In genomic region chr16:93238326-93238725, GRCm38 (mm10) we compare ENCODE assay signal across 17 mouse cellular contexts.
"Had no signal": no experiment of that assay in that cellular context is flagged by ENCODE, and none has a peak within 500 bp of the region (broad histone marks: within the 10 kb centered on the region; RNA-seq: fewer than 3 reads in every experiment).

No protein-coding gene starts in this region.

- H3K4me2 ChIP-seq: limb, embryonic 13.5 days; liver, embryonic 12.5 days; liver, embryonic 15.5 days; lung, embryonic 15.5 days; midbrain, embryonic 13.5 days had no signal

- H3K36me3 ChIP-seq: limb, embryonic 10.5 days; limb, embryonic 13.5 days; liver, embryonic 12.5 days; liver, embryonic 15.5 days; lung, embryonic 15.5 days; midbrain, embryonic 10.5 days; midbrain, embryonic 13.5 days had no signal

- H3K4me3 ChIP-seq: layer of hippocampus, adult 2 months; limb, embryonic 10.5 days; limb, embryonic 13.5 days; liver, embryonic 12.5 days; liver, embryonic 15.5 days; lung, embryonic 15.5 days; megakaryocyte, embryonic 14.5 days; midbrain, embryonic 10.5 days; midbrain, embryonic 13.5 days had no signal

- H3K27me3 ChIP-seq: limb, embryonic 13.5 days; liver, embryonic 15.5 days; lung, embryonic 15.5 days; midbrain, embryonic 13.5 days had no signal

- DNase-seq: kidney, postnatal 25 days; layer of hippocampus, adult 9-11 months; liver; lung, adult 18-20 months; lung, postnatal 10 days; lung, postnatal 36 days; thymus, postnatal 25 days had no signal

- ATAC-seq: liver, embryonic 12.5 days; midbrain, embryonic 13.5 days; midbrain, embryonic 16.5 days had no signal
